Mouse (Mus musculus): ENCODE results near the gene 4930564D02Rik.

GRCm38 (mm10) chr3:105036281-105036847 lies 30.3 kb upstream of the 4930564D02Rik start:
- TF ChIP-seq CTCF (IDR thresholded peaks at IDR 0.05; ENCODE audit: control insufficient read depth, insufficient read depth, insufficient read length) (no peak), MAX (IDR thresholded peaks at IDR 0.05) (no peak), CEBPB (IDR thresholded peaks at IDR 0.05; ENCODE audit: low read depth) (no peak), FOSL1 (IDR thresholded peaks at IDR 0.05; ENCODE audit: insufficient read depth, low read length, poor library complexity, severe bottlenecking) (no peak)

Data from C2C12 (cell line).